Mouse (Mus musculus) myocyte (in vitro differentiated cells): Measurements from ENCODE around the gene Dock1.

ENCODE experiments used
- CEBPB ChIP-seq: IDR thresholded peaks from 2 replicates; pipeline ENCODE4 v1.6.1; 2011; ENCODE audit warnings: mild to moderate bottlenecking, moderate library complexity; ENCODE audit not compliant: poor library complexity, insufficient read depth, severe bottlenecking
- E2F4 ChIP-seq: IDR thresholded peaks from one replicate; pipeline ENCODE4 v1.6.1; 2011; ENCODE audit warnings: mild to moderate bottlenecking, control low read depth, moderate library complexity; ENCODE audit not compliant: insufficient read depth
- MAX ChIP-seq: IDR thresholded peaks from one replicate; pipeline ENCODE4 v1.6.1; 2011; ENCODE audit warnings: low read depth, mild to moderate bottlenecking, control low read depth
- MYOD1 ChIP-seq, 3 experiments: IDR thresholded peaks; one replicate each; pipeline ENCODE4 v1.6.1; 2011; ENCODE audit warnings: control low read depth in 2 of 3, low read depth in 2 of 3, mild to moderate bottlenecking in 2 of 3, moderate library complexity in 1 of 3; ENCODE audit not compliant: insufficient read length in 2 of 3, control insufficient read depth in 1 of 3
- MYOG ChIP-seq, 3 experiments: IDR thresholded peaks; one replicate each; pipeline ENCODE4 v1.6.1; 2011; ENCODE audit warnings: control low read depth in 2 of 3, low read depth in 2 of 3, mild to moderate bottlenecking in 2 of 3; ENCODE audit not compliant: insufficient read length in 2 of 3, control insufficient read depth in 1 of 3, insufficient read depth in 1 of 3
- POLR2A ChIP-seq: IDR thresholded peaks from one replicate; pipeline ENCODE4 v1.6.1; 2011; ENCODE audit warnings: low read depth, mild to moderate bottlenecking, control low read depth, moderate library complexity; ENCODE audit not compliant: insufficient read length
- REST ChIP-seq: IDR thresholded peaks from one replicate; pipeline ENCODE4 v1.6.1; 2011; ENCODE audit warnings: mild to moderate bottlenecking, control low read depth, moderate library complexity; ENCODE audit not compliant: insufficient read depth, insufficient read length
- TCF12 ChIP-seq: IDR thresholded peaks from one replicate; pipeline ENCODE4 v1.6.1; 2011; ENCODE audit warnings: mild to moderate bottlenecking, control low read depth; ENCODE audit not compliant: poor library complexity, insufficient read depth, severe bottlenecking
- TCF3 ChIP-seq: IDR thresholded peaks from one replicate; pipeline ENCODE4 v1.6.1; 2011; ENCODE audit warnings: low read depth, control low read depth; ENCODE audit not compliant: insufficient read length
- USF1 ChIP-seq: IDR thresholded peaks from one replicate; pipeline ENCODE4 v1.6.1; 2011; ENCODE audit warnings: low read depth, mild to moderate bottlenecking, control low read depth, moderate library complexity

DNA sequence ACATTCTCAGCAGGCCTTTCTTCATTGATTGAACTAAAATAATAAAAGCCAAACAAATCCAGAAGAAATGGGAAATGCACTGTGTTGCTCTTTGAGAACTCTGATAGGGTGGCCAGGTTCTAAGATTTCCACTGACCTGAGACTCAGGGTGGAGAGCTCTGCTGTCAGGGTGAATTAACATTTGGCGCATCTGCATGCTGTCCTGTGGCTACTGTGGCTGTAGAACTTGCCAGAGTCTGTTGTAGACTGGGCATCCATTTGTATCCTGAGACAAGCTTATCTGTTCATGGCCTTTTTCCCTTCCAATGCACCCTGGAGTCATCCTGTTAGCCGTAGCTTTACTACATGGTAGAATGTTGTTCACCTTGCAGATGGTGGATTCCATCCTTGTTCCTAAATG is 169.6 kb downstream of the Dock1 start:
- TF ChIP-seq POLR2A: no peak
- TF ChIP-seq MAX: no peak
- TF ChIP-seq E2F4: no peak
- TF ChIP-seq USF1: no peak
- no peak for TF ChIP-seq TCF12
- no peak for TF ChIP-seq MYOD1 (IDR thresholded peaks at IDR 0.05; ENCODE audit: control insufficient read depth in 1 of 3, insufficient read length in 2 of 3, low read depth in 2 of 3)
- TF ChIP-seq CEBPB: no peak
- no peak for TF ChIP-seq TCF3
- TF ChIP-seq MYOG (IDR thresholded peaks at IDR 0.05; ENCODE audit: control insufficient read depth in 1 of 3, insufficient read depth in 1 of 3, insufficient read length in 2 of 3, low read depth in 2 of 3): no peak
- TF ChIP-seq REST: no peak
